Mouse (Mus musculus) forebrain, embryonic 16.5 days (tissue): ENCODE measurements around the gene Filip1l. TPM values are rescaled to one million over a fixed set of nuclear protein-coding genes. Genes with fewer than 3 reads are reported as not detected.

Experiments
- ATAC-seq: fragments of 200-750 bp; cut with Nextera tagmentation; 2 replicates; pipeline ENCODE4 v1.8.0; 2017; ENCODE audit warnings: mild to moderate bottlenecking, moderate library complexity
- H3K27ac ChIP-seq: fragments of 300-500 bp; sonication (generic); 2 replicates; pipeline ENCODE4 v1.5.1; 2014; ENCODE audit warnings: low read length, control low read depth
- H3K27me3 ChIP-seq: fragments of 300-500 bp; sonication (generic); replicated peaks from 2 replicates; pipeline ENCODE4 v1.6.1; 2014; ENCODE audit warnings: low read length; ENCODE audit not compliant: control insufficient read depth, insufficient read depth
- H3K36me3 ChIP-seq: fragments of 300-500 bp; sonication (generic); 2 replicates; pipeline ENCODE4 v1.6.1; 2014; ENCODE audit not compliant: control insufficient read depth, insufficient read depth
- H3K4me1 ChIP-seq: fragments of 300-500 bp; sonication (generic); replicated peaks from 2 replicates; pipeline ENCODE4 v1.6.1; 2014; ENCODE audit warnings: low read length; ENCODE audit not compliant: control insufficient read depth, insufficient read depth
- H3K4me2 ChIP-seq: fragments of 300-500 bp; sonication (generic); 2 replicates; pipeline ENCODE4 v1.6.1; 2014; ENCODE audit warnings: mild to moderate bottlenecking, low read length, control low read depth
- H3K4me3 ChIP-seq: fragments of 300-500 bp; sonication (generic); replicated peaks from 2 replicates; pipeline ENCODE4 v1.5.1; 2014; ENCODE audit warnings: mild to moderate bottlenecking, low read length, control low read depth
- H3K9ac ChIP-seq: fragments of 300-500 bp; sonication (generic); replicated peaks from 2 replicates; pipeline ENCODE4 v1.6.1; 2014; ENCODE audit warnings: low read depth, low read length, control low read depth
- H3K9me3 ChIP-seq: fragments of 300-500 bp; sonication (generic); 2 replicates; pipeline ENCODE4 v1.6.1; 2016; ENCODE audit warnings: low read length; ENCODE audit not compliant: control insufficient read depth
- WGBS: fragments of 180-500 bp; shearing (Covaris S2); extraction: QIAGEN DNeasy Blood & Tissue Kit; methylation state at CpG from one replicate; pipeline ENCODE4 v1.1.7; 2014; 5-methylcytosine and 5-hydroxymethylcytosine counted together
- polyA plus RNA-seq: library from polyadenylated mRNA; unstranded; fragments of >200 nt; fragmentation: Nextera tagmentation; extraction: Ambion mirVana; gene quantifications from 2 replicates; pipeline ENCODE4 v1.2.1, GENCODE M21; 2015

Gene Filip1l
- polyA plus RNA-seq, 1 experiment from 2014 or later = 2.2 TPM

GRCm38 (mm10) chr16:57399566-57399965, 46.7 kb downstream of the Filip1l start:
- no peak overlapping the region for H3K4me2 ChIP-seq
- H3K36me3 ChIP-seq = no peaks in the 10 kb centered on the region
- H3K27ac ChIP-seq = no peak overlapping the region
- H3K27me3 ChIP-seq = no peaks in the 10 kb centered on the region
- H3K9me3 ChIP-seq = no peaks in the 10 kb centered on the region
- no peak overlapping the region for H3K4me3 ChIP-seq
- 91% methylated on average over 10 of the region's 10 CpGs for WGBS
- H3K9ac ChIP-seq = no peak overlapping the region
- no peak for ATAC-seq
- H3K4me1 ChIP-seq = no peaks in the 10 kb centered on the region

GRCm38 (mm10) chr16:57401702-57402101, 48.8 kb downstream of the Filip1l start:
- H3K27me3 ChIP-seq = no peaks in the 10 kb centered on the region
- H3K27ac ChIP-seq = no peak overlapping the region
- no peak overlapping the region for H3K9ac ChIP-seq
- H3K4me1 ChIP-seq = no peaks in the 10 kb centered on the region
- H3K4me3 ChIP-seq = no peak overlapping the region
- 48% methylated on average over 6 of the region's 6 CpGs for WGBS
- ATAC-seq = no peak
- no peaks in the 10 kb centered on the region for H3K9me3 ChIP-seq
- no peaks in the 10 kb centered on the region for H3K36me3 ChIP-seq
- no peak overlapping the region for H3K4me2 ChIP-seq

GRCm38 (mm10) chr16:57402910-57403309, 50.0 kb downstream of the Filip1l start:
- H3K9ac ChIP-seq = no peak overlapping the region
- H3K27ac ChIP-seq = no peak overlapping the region
- no peaks in the 10 kb centered on the region for H3K36me3 ChIP-seq
- no peaks in the 10 kb centered on the region for H3K4me1 ChIP-seq
- no peak for ATAC-seq
- 81% methylated on average over 4 of the region's 4 CpGs for WGBS
- H3K4me3 ChIP-seq = no peak overlapping the region
- H3K9me3 ChIP-seq = no peaks in the 10 kb centered on the region
- no peak overlapping the region for H3K4me2 ChIP-seq
- H3K27me3 ChIP-seq = no peaks in the 10 kb centered on the region

- WGBS = 84% methylated on average over 5 of the region's 5 CpGs
- H3K9me3 ChIP-seq = no peaks in the 10 kb centered on the region
- H3K4me2 ChIP-seq = no peak overlapping the region
- H3K36me3 ChIP-seq = no peaks in the 10 kb centered on the region
- no peaks in the 10 kb centered on the region for H3K4me1 ChIP-seq
- H3K27me3 ChIP-seq = no peaks in the 10 kb centered on the region
- ATAC-seq = no peak
- no peak overlapping the region for H3K9ac ChIP-seq
- H3K27ac ChIP-seq = no peak overlapping the region
- H3K4me3 ChIP-seq = no peak overlapping the region
Observed at GRCm38 (mm10) chr16:57403825-57404224, 50.9 kb downstream of the Filip1l start.

- 59% methylated on average over 4 of the region's 4 CpGs for WGBS
- no peak for ATAC-seq
- no peak overlapping the region for H3K27ac ChIP-seq
Observed at GRCm38 (mm10) chr16:57412766-57413165, 59.9 kb downstream of the Filip1l start.

GRCm38 (mm10) chr16:57416049-57416448, 63.2 kb downstream of the Filip1l start:
- Histone ChIP-seq H3K27me3 (no peaks in the 10 kb centered on the region), H3K4me3 (no peak overlapping the region), H3K9me3 (no peaks in the 10 kb centered on the region), H3K27ac (no peak overlapping the region), H3K4me1 (0 out of 2 replicates have a peak, but pooled peaks cover 3% of the 10 kb centered on the region), H3K36me3 (no peaks in the 10 kb centered on the region), H3K4me2 (no peak overlapping the region), H3K9ac (no peak overlapping the region)
- peak; percentile 45; the same call in 1 of the 2 replicates for ATAC-seq
- 51% methylated on average over 2 of the region's 2 CpGs for WGBS

More at GRCm38 (mm10) chr16:57412766-57413165, 59.9 kb downstream of the Filip1l start:
- Histone ChIP-seq H3K9me3 (no peaks in the 10 kb centered on the region), H3K4me3 (no peak overlapping the region), H3K4me1 (0 out of 2 replicates have a peak, but pooled peaks cover 3% of the 10 kb centered on the region), H3K36me3 (no peaks in the 10 kb centered on the region), H3K9ac (no peak overlapping the region), H3K4me2 (no peak overlapping the region), H3K27me3 (no peaks in the 10 kb centered on the region)

GRCm38 (mm10) chr16:57417017-57417416, 64.1 kb downstream of the Filip1l start:
- Histone ChIP-seq H3K4me1 (0 out of 2 replicates have a peak, but pooled peaks cover 3% of the 10 kb centered on the region), H3K4me2 (no peak overlapping the region), H3K9ac (no peak overlapping the region), H3K9me3 (no peaks in the 10 kb centered on the region), H3K27ac (no peak overlapping the region), H3K36me3 (no peaks in the 10 kb centered on the region), H3K27me3 (no peaks in the 10 kb centered on the region), H3K4me3 (no peak overlapping the region)
- WGBS = 84% methylated on average over 9 of the region's 9 CpGs
- no peak for ATAC-seq

GRCm38 (mm10) chr16:57417955-57418354, 65.1 kb downstream of the Filip1l start:
- Histone ChIP-seq H3K4me1 (0 out of 2 replicates have a peak, but pooled peaks cover 3% of the 10 kb centered on the region), H3K27ac (no peak overlapping the region), H3K9me3 (no peaks in the 10 kb centered on the region), H3K4me2 (no peak overlapping the region), H3K27me3 (no peaks in the 10 kb centered on the region), H3K36me3 (no peaks in the 10 kb centered on the region), H3K4me3 (no peak overlapping the region), H3K9ac (no peak overlapping the region)
- no peak for ATAC-seq
- 84% methylated on average over 1 of the region's 1 CpGs for WGBS

- no peaks in the 10 kb centered on the region for H3K9me3 ChIP-seq
- H3K9ac ChIP-seq = no peak overlapping the region
- H3K27me3 ChIP-seq = no peaks in the 10 kb centered on the region
- H3K4me1 ChIP-seq = 0 out of 2 replicates have a peak, but pooled peaks cover 3% of the 10 kb centered on the region
- H3K4me3 ChIP-seq = no peak overlapping the region
- H3K4me2 ChIP-seq = no peak overlapping the region
- H3K36me3 ChIP-seq = no peaks in the 10 kb centered on the region
- no peak overlapping the region for H3K27ac ChIP-seq
- no peak for ATAC-seq
- 79% methylated on average over 5 of the region's 5 CpGs for WGBS
Observed at GRCm38 (mm10) chr16:57419332-57419731, 66.4 kb downstream of the Filip1l start.

GRCm38 (mm10) chr16:57419881-57420280, 67.0 kb downstream of the Filip1l start:
- Histone ChIP-seq H3K27ac (no peak overlapping the region), H3K9ac (no peak overlapping the region), H3K4me2 (no peak overlapping the region), H3K36me3 (no peaks in the 10 kb centered on the region), H3K27me3 (no peaks in the 10 kb centered on the region), H3K4me1 (0 out of 2 replicates have a peak, but pooled peaks cover 3% of the 10 kb centered on the region), H3K4me3 (no peak overlapping the region), H3K9me3 (no peaks in the 10 kb centered on the region)
- 90% methylated on average over 5 of the region's 5 CpGs for WGBS
- ATAC-seq = no peak
